Mouse (Mus musculus) erythroblast, embryonic 14.5 days (primary cell): ENCODE data around the gene Hmgxb4.

Experiments
- GATA1 ChIP-seq: IDR thresholded peaks from 2 replicates; pipeline ENCODE4 v1.6.1; 2012; ENCODE audit warnings: low read length, inconsistent platforms, mixed read lengths
- TAL1 ChIP-seq: IDR thresholded peaks from 3 replicates; pipeline ENCODE4 v1.6.1; 2012; ENCODE audit warnings: low read length, inconsistent platforms, mixed read lengths

- TF ChIP-seq GATA1, result no peak
- TF ChIP-seq TAL1, result no peak
These were observed 12.5 kb upstream of the Hmgxb4 start for GRCm38 (mm10) chr8:74980711-74981062.
